In the genomic region with DNA sequence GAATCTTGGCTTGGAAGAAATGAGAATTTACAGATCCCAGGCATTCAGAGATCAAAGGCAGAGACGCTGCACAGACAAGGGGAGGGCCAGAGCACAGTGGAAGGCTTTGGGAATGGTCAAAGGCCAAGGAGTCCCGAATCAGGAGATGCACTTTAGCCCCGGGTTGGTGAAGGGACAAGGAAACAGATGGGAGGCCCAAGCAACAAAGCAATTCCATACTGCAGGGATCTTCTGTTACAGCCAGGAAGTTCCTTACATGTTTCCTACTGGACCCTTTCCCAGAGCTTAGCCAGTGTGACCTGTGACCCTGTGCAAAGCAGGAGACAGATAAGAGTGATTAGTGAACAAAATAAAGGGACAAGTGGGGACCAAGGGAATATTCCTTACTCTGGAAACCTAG, we compare ENCODE assay signal across 12 mouse cellular contexts.
DNase-seq lines count a peak whose midpoint lies in the region; ATAC-seq lines count a peak whose summit lies in the region.
"Had no signal": no experiment of that assay in that cellular context is flagged by ENCODE, and none has a peak within 500 bp of the region (broad histone marks: within the 10 kb centered on the region; RNA-seq: fewer than 3 reads in every experiment).

No protein-coding gene starts in this region.

- 37% methylated on average over 3 of the region's 3 CpGs for WGBS in midbrain, embryonic 12.5 days
- WGBS in midbrain, embryonic 13.5 days: 46% methylated on average over 3 of the region's 3 CpGs
- WGBS in heart, embryonic 14.5 days: 22% methylated on average over 3 of the region's 3 CpGs
- 37% methylated on average over 3 of the region's 3 CpGs for WGBS in neural tube, embryonic 11.5 days

- H3K36me3 ChIP-seq in midbrain, embryonic 12.5 days: no peaks in the 10 kb centered on the region
- H3K36me3 ChIP-seq in midbrain, embryonic 13.5 days: no peaks in the 10 kb centered on the region
- H3K36me3 ChIP-seq in heart, embryonic 14.5 days (ENCODE audit: control insufficient read depth, insufficient read depth, low read length): no peaks in the 10 kb centered on the region
- H3K36me3 ChIP-seq in neural tube, embryonic 11.5 days (ENCODE audit: control insufficient read depth, insufficient read depth, low read length): no peaks in the 10 kb centered on the region

- no peak overlapping the region for H3K4me3 ChIP-seq in midbrain, embryonic 12.5 days
- no peak overlapping the region for H3K4me3 ChIP-seq in midbrain, embryonic 13.5 days (replicated peaks)
- H3K4me3 ChIP-seq in heart, embryonic 14.5 days (ENCODE audit: control insufficient read depth in 1 of 2, insufficient read depth in 1 of 2, low read depth in 1 of 2, low read length in 2 of 2): no peak overlapping the region
- H3K4me3 ChIP-seq in neural tube, embryonic 11.5 days (ENCODE audit: low read depth, low read length): no peak overlapping the region
- H3K4me3 ChIP-seq: forebrain, embryonic 13.5 days; left cerebral cortex, adult 2 months; neural tube, embryonic 12.5 days had no signal

- H3K4me2 ChIP-seq in midbrain, embryonic 12.5 days (replicated peaks): no peak overlapping the region
- no peak overlapping the region for H3K4me2 ChIP-seq in midbrain, embryonic 13.5 days (replicated peaks)
- no peak overlapping the region for H3K4me2 ChIP-seq in heart, embryonic 14.5 days (ENCODE audit: low read length)
- no peak overlapping the region for H3K4me2 ChIP-seq in neural tube, embryonic 11.5 days (ENCODE audit: low read depth)
- H3K4me2 ChIP-seq: forebrain, embryonic 13.5 days; neural tube, embryonic 12.5 days had no signal

- no peak overlapping the region for H3K27ac ChIP-seq in midbrain, embryonic 12.5 days (replicated peaks)
- no peak overlapping the region; the same call in 1 of the 2 replicates for H3K27ac ChIP-seq in midbrain, embryonic 13.5 days
- no peak overlapping the region for H3K27ac ChIP-seq in heart, embryonic 14.5 days (replicated peaks in 1 of 2; ENCODE audit: control insufficient read depth in 1 of 2, insufficient read depth in 1 of 2, low read depth in 2 of 2, low read length in 2 of 2)
- H3K27ac ChIP-seq in neural tube, embryonic 11.5 days (ENCODE audit: low read depth, low read length): no peak overlapping the region
- H3K27ac ChIP-seq: forebrain, embryonic 13.5 days; left cerebral cortex, adult 2 months; neural tube, embryonic 12.5 days had no signal

- H3K4me1 ChIP-seq in midbrain, embryonic 12.5 days: no peaks in the 10 kb centered on the region
- no peaks in the 10 kb centered on the region for H3K4me1 ChIP-seq in midbrain, embryonic 13.5 days (replicated peaks)
- peaks cover 0 to 3% of the 10 kb centered on the region in 2 experiments; a peak in 1 of 4 replicates for H3K4me1 ChIP-seq in heart, embryonic 14.5 days (ENCODE audit: control insufficient read depth in 2 of 2, insufficient read depth in 2 of 2, low read length in 2 of 2)
- no peaks in the 10 kb centered on the region for H3K4me1 ChIP-seq in neural tube, embryonic 11.5 days (ENCODE audit: control insufficient read depth, insufficient read depth, low read length)
- H3K4me1 ChIP-seq: forebrain, embryonic 13.5 days; neural tube, embryonic 12.5 days had no signal

- H3K9ac ChIP-seq in midbrain, embryonic 12.5 days (replicated peaks): no peak overlapping the region
- H3K9ac ChIP-seq in midbrain, embryonic 13.5 days (replicated peaks): no peak overlapping the region
- H3K9ac ChIP-seq in heart, embryonic 14.5 days (ENCODE audit: low read length): no peak overlapping the region
- no peak overlapping the region for H3K9ac ChIP-seq in neural tube, embryonic 11.5 days (ENCODE audit: low read length)
- H3K9ac ChIP-seq: forebrain, embryonic 13.5 days; neural tube, embryonic 12.5 days had no signal

- no peaks in the 10 kb centered on the region for H3K27me3 ChIP-seq in midbrain, embryonic 12.5 days
- H3K27me3 ChIP-seq in midbrain, embryonic 13.5 days: no peaks in the 10 kb centered on the region
- H3K27me3 ChIP-seq in heart, embryonic 14.5 days (ENCODE audit: control insufficient read depth, insufficient read depth, low read length): no peaks in the 10 kb centered on the region
- H3K27me3 ChIP-seq in neural tube, embryonic 11.5 days (ENCODE audit: control insufficient read depth, insufficient read depth, low read length): no peaks in the 10 kb centered on the region
- H3K27me3 ChIP-seq: forebrain, embryonic 13.5 days; neural tube, embryonic 12.5 days had no signal

- peak; percentile 90 for DNase-seq in kidney, adult 9 months
- peak; percentile 23 for DNase-seq in neural tube, embryonic 11.5 days (ENCODE audit: low spot score)
- no peak for DNase-seq in thymus, postnatal 4 days
- no peak for DNase-seq in right cerebral cortex, postnatal 36 days (ENCODE audit: low spot score in 2 of 2)
- DNase-seq: cerebellum, adult 9-11 months had no signal

- 0 out of 2 replicates have a peak, but pooled peaks have one; percentile 23 for ATAC-seq in midbrain, embryonic 12.5 days (ENCODE audit: low FRiP score, low read depth)
- ATAC-seq in midbrain, embryonic 13.5 days: no peak
- ATAC-seq in heart, embryonic 14.5 days (ENCODE audit: insufficient number of reproducible peaks, insufficient read depth, low FRiP score, low read depth): peak; percentile 47; the same call in 1 of the 2 replicates
- ATAC-seq in neural tube, embryonic 11.5 days (ENCODE audit: insufficient read depth, low FRiP score, low TSS enrichment): no peak
- ATAC-seq in inflammation-experienced regulatory T-cells, adult 6 months: no peak
- ATAC-seq: forebrain, embryonic 13.5 days had no signal

- no peaks in the 10 kb centered on the region for H3K9me3 ChIP-seq in midbrain, embryonic 12.5 days
- H3K9me3 ChIP-seq in midbrain, embryonic 13.5 days: no peaks in the 10 kb centered on the region
- H3K9me3 ChIP-seq in heart, embryonic 14.5 days (ENCODE audit: control insufficient read depth, low read length): no peaks in the 10 kb centered on the region
- no peaks in the 10 kb centered on the region for H3K9me3 ChIP-seq in neural tube, embryonic 11.5 days (ENCODE audit: control insufficient read depth, low read length)
- H3K9me3 ChIP-seq: forebrain, embryonic 13.5 days; neural tube, embryonic 12.5 days had no signal

Comparison
In these comparisons a context has a peak if more than half of its experiments do, and no peak if none do; other contexts are left out.
1. ATAC-seq: peak in midbrain, embryonic 12.5 days (single experiment) and heart, embryonic 14.5 days (single experiment); none in midbrain, embryonic 13.5 days (single experiment), neural tube, embryonic 11.5 days (single experiment) and inflammation-experienced regulatory T-cells, adult 6 months (single experiment).
2. DNase-seq: peak in kidney, adult 9 months (single experiment) and neural tube, embryonic 11.5 days (single experiment); none in thymus, postnatal 4 days (single experiment) and right cerebral cortex, postnatal 36 days (0 of 2).